Mouse (Mus musculus) neural tube, embryonic 12.5 days (tissue): ENCODE results near the gene Ccdc34. TPM values are rescaled to one million over a fixed set of nuclear protein-coding genes. Genes with fewer than 3 reads are reported as not detected.

ENCODE experiments used
- ATAC-seq: fragments of 200-750 bp; cut with Nextera tagmentation; 2 replicates; pipeline ENCODE4 v1.8.0; 2017; ENCODE audit warnings: low read depth, mild to moderate bottlenecking, moderate TSS enrichment, moderate library complexity; ENCODE audit not compliant: low FRiP score
- H3K27ac ChIP-seq: fragments of 300-500 bp; sonication (generic); 2 replicates; pipeline ENCODE4 v1.5.1; 2016
- H3K27me3 ChIP-seq: fragments of 300-500 bp; sonication (generic); replicated peaks from 2 replicates; pipeline ENCODE4 v1.6.1; 2016; ENCODE audit warnings: mild to moderate bottlenecking
- H3K36me3 ChIP-seq: fragments of 300-500 bp; sonication (generic); 2 replicates; pipeline ENCODE4 v1.6.1; 2016; ENCODE audit warnings: mild to moderate bottlenecking
- H3K4me1 ChIP-seq: fragments of 300-500 bp; sonication (generic); 2 replicates; pipeline ENCODE4 v1.6.1; 2016
- H3K4me2 ChIP-seq: fragments of 300-500 bp; sonication (generic); replicated peaks from 2 replicates; pipeline ENCODE4 v1.6.1; 2016; ENCODE audit warnings: mild to moderate bottlenecking
- H3K4me3 ChIP-seq: fragments of 300-500 bp; sonication (generic); 2 replicates; pipeline ENCODE4 v1.5.1; 2016
- H3K9ac ChIP-seq: fragments of 300-500 bp; sonication (generic); 2 replicates; pipeline ENCODE4 v1.6.1; 2016; ENCODE audit warnings: mild to moderate bottlenecking
- H3K9me3 ChIP-seq: fragments of 300-500 bp; sonication (generic); 2 replicates; pipeline ENCODE4 v1.6.1; 2016; ENCODE audit warnings: mild to moderate bottlenecking
- WGBS: fragments of 180-500 bp; shearing (Covaris S2); methylation state at CpG from one replicate; pipeline ENCODE4 v1.1.7; 2016; 5-methylcytosine and 5-hydroxymethylcytosine counted together
- polyA plus RNA-seq: library from polyadenylated mRNA; unstranded; fragments of >200 nt; fragmentation: Nextera tagmentation; extraction: Ambion mirVana; gene quantifications from 2 replicates; pipeline ENCODE4 v1.2.1, GENCODE M21; 2016

The Ccdc34 gene
- polyA plus RNA-seq, 1 experiment from 2014 or later: 51.3 TPM

DNA sequence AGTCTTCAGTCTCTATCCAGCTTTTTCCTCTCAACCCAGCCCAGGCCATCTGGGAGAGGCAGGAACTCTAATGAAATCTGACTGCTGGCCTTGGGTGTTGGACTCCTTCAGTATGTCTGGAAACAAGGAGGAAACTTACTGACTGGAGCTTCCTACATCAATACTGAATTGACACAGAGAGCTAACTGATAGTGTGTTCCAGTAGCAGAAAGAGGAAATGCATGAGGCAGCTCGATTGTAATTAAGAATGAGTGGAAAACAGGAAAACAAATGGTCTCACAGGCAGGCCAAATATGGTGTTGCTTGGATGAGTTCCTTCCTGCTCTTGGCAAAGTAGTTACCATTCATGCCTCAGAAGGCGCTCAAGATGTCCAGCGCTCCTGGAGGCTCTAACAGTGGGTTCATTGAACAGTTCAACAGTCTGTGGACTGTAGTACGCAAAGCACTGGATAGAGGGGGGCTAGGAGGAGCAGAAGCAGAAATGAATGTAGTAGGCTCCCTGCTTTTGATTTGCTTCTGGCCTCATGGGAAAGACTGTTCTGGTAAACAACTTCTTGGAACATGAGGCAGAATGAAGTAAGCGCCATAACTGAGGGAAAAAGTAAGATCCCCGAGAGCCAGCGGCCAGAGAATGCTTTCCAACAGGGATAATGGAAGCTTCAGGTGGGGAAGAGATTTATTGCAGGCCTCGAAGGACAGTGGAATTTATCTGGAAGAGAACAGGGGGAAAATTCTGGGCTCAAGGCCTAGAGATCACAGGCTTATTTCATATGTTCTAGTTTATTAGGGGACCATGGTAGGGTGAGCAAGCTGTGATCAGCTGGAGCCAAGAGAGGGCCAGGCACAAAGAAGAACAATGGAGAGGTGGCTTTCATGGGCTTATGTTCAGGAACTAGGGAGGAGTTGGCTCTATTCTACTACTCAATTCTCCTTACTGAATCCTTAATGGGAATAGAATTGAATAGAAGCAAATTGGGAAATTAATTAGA is 193.2 kb downstream of the Ccdc34 start:
- WGBS: 79% methylated on average over 8 of the region's 8 CpGs
- H3K4me3 ChIP-seq: no peak overlapping the region
- H3K9ac ChIP-seq: no peak overlapping the region
- H3K36me3 ChIP-seq: no peaks in the 10 kb centered on the region
- H3K4me2 ChIP-seq: no peak overlapping the region
- H3K27me3 ChIP-seq: no peaks in the 10 kb centered on the region
- H3K4me1 ChIP-seq: no peaks in the 10 kb centered on the region
- ATAC-seq: no peak
- no peaks in the 10 kb centered on the region for H3K9me3 ChIP-seq
- H3K27ac ChIP-seq: no peak overlapping the region

DNA sequence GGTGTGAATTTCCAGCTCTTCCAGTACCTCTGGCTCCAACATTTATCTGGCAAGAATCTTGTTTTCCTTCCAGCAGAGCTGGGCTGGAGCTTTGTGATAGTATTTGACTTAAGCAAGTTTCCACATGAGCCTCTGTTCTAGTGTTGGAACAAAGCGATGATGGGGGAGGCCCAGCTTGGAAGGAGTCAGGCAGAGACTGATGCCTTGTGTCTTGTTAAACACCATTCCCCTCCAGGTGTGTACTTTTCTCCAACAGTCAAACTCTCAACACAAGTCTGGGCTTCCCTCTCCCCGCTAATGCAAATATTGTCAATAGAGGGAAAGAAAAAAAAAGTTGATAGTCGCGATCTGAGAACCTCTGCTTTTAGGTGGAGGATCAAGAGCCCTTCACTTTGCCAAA is 196.7 kb downstream of the Ccdc34 start:
- Histone ChIP-seq H3K9me3 (no peaks in the 10 kb centered on the region), H3K9ac (no peak overlapping the region), H3K27ac (no peak overlapping the region), H3K27me3 (no peaks in the 10 kb centered on the region), H3K4me2 (no peak overlapping the region), H3K36me3 (no peaks in the 10 kb centered on the region), H3K4me1 (no peaks in the 10 kb centered on the region), H3K4me3 (no peak overlapping the region)
- WGBS: 89% methylated on average over 4 of the region's 4 CpGs
- ATAC-seq: no peak

DNA sequence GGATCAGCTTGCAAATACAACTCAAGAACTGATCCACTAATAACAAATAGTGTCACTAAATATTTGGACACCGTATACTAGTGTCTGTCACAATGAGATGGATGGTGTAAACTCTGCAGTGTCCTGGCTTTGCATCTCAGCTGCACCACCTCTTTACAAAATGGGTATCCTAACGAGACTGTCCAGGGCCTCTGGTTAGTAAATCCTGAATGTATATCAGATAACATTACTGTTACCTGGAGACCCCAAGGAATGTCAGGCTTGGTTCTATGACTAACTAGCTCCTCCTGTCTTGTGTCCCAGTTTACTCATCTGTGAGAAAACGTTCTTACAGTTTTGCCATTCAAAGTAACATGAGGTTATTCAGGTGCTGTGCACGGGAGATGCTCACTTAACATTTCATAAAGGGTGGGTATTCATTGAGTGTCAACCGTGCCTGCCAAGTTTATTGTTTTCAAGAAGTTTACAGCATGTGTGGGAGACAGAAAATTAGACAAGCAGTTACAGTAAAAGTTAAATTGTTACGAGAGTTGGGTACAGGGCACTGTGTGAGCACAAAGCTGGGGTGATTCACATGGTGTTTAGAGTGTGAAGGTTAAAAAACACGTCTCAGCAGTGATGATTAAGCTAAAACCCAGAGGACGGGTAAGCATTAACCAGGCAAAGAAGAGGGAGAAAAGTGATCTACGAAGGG is 197.5 kb downstream of the Ccdc34 start:
- no peaks in the 10 kb centered on the region for H3K36me3 ChIP-seq
- H3K27ac ChIP-seq: no peak overlapping the region
- no peak overlapping the region for H3K4me3 ChIP-seq
- 62% methylated on average over 9 of the region's 9 CpGs for WGBS
- ATAC-seq: no peak
- H3K9ac ChIP-seq: no peak overlapping the region
- no peaks in the 10 kb centered on the region for H3K4me1 ChIP-seq
- H3K9me3 ChIP-seq: no peaks in the 10 kb centered on the region
- H3K27me3 ChIP-seq: no peaks in the 10 kb centered on the region
- no peak overlapping the region for H3K4me2 ChIP-seq

DNA sequence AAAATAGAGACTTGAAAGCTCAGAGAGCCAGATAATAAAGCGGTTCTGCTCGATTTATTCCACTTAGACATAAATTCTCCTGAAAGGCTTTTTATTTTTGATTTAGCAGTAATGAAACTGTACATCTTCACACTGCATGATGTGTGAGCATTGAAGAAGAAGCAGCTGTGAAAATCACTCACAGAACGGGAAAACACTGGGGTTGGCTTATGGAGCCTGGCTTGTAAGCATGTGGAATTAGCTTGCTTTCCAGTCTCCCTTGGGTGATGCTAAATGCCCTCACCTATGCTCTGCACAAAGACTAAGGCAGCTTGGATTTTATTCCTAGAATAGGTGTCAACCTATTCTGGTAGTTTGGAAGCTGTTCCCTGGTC is 198.1 kb downstream of the Ccdc34 start:
- no peaks in the 10 kb centered on the region for H3K9me3 ChIP-seq
- no peaks in the 10 kb centered on the region for H3K36me3 ChIP-seq
- H3K9ac ChIP-seq: no peak overlapping the region
- ATAC-seq: no peak
- no peak overlapping the region for H3K27ac ChIP-seq
- H3K27me3 ChIP-seq: no peaks in the 10 kb centered on the region
- no peak overlapping the region for H3K4me3 ChIP-seq
- H3K4me1 ChIP-seq: no peaks in the 10 kb centered on the region
- no peak overlapping the region for H3K4me2 ChIP-seq
- 75% methylated on average over 3 of the region's 3 CpGs for WGBS

DNA sequence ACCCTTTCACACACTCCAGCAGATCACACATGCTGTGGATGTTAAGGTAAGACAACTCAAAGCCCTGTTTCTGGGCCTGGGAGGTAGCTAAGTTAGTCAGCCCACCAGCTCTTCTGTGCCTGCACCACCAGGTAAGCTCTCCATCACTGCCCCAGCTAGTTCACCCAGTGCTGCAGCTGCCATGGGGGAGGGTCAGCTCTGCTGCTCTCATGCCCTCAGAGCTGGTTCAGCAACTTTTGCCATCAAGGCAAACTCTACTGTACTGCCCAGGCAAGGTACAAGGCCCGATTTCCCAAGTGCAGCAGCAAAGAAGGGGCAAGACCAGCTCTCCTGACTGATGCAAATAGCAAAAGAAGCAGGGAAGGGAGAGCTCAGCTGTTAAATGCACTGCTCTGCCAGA is 202.9 kb downstream of the Ccdc34 start:
- no peak overlapping the region for H3K4me2 ChIP-seq
- WGBS: 80% methylated on average over 1 of the region's 1 CpGs
- H3K9me3 ChIP-seq: no peaks in the 10 kb centered on the region
- H3K27me3 ChIP-seq: no peaks in the 10 kb centered on the region
- no peak for ATAC-seq
- no peak overlapping the region for H3K9ac ChIP-seq
- no peak overlapping the region for H3K27ac ChIP-seq
- no peak overlapping the region for H3K4me3 ChIP-seq
- H3K36me3 ChIP-seq: no peaks in the 10 kb centered on the region
- H3K4me1 ChIP-seq: no peaks in the 10 kb centered on the region

DNA sequence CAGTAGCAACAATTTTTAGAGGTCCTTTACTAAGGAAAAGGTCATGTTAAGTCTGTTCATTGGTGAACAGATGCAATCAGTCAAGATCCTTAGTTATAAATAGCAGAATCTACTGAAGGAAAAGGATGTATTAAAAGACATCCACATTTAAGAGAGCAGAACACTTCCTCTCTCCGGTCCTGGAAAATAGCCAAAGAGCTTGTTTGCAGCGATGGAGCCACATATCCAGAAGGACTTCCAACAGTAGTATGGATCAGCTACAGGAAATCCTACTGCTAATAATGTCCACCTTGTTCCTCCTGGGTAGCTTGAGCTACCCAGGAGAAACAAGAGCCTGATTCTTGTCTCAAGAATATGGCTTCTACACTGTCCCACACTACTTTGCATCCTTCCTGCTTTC is 205.2 kb downstream of the Ccdc34 start:
- Histone ChIP-seq H3K4me2 (no peak overlapping the region), H3K4me1 (no peaks in the 10 kb centered on the region), H3K9me3 (no peaks in the 10 kb centered on the region), H3K9ac (no peak overlapping the region), H3K4me3 (no peak overlapping the region), H3K27me3 (no peaks in the 10 kb centered on the region), H3K27ac (no peak overlapping the region), H3K36me3 (no peaks in the 10 kb centered on the region)
- 87% methylated on average over 2 of the region's 2 CpGs for WGBS
- ATAC-seq: no peak

Other genes starting within 250 kb of the Ccdc34 start
- gene Lin7c, start 127.0 kb upstream of the Ccdc34 start, polyA plus RNA-seq: 155 and 163 TPM in 2 replicates
- 18.2 and 19.5 TPM in 2 replicates for gene Lgr4, start 100.2 kb upstream of the Ccdc34 start, polyA plus RNA-seq